Mouse (Mus musculus): ENCODE results near the gene Cog1. TPM values are rescaled to one million over a fixed set of nuclear protein-coding genes. Genes with fewer than 3 reads are reported as not detected.

Gene Cog1
- total RNA-seq (2014; rRNA removed) (59.9 and 63.8 TPM in 2 replicates), polyA plus RNA-seq (2015; fragmentation: Nextera tagmentation; extraction: Ambion mirVana) (30.6 and 31.3 TPM in 2 replicates)

DNA sequence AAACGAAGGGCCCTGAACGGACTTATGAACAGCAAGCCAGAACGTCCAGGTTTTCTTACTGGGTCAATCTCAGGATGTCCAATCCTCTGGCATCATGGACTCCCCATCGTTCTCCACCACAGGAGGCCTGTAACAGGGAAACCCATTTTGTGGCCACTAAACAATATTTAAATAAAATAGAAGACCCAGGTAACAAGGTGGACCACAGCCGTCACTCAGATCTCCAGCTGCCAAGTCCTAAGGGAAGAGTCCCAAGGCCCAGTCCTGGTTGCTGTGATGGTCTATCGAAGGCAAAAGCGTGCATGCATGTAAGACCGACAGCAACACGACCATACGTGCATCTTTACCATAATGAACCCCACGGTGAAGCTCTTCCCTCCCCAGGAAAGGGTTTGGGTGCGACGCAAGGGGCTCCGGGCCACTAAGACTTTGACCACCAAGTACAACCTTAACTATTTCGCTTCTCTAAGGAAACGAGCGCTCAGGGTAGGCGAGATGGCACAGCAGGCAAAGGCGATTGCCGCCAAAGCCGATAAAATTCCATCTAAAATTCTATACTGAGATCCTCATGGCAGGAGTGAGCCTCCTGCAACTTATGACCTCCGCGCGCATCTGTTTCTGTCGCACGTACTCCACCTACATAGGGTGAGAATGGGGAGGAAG is at the start of gene Cog1:
Gene Cog1, plus strand, starts transcription at position 480 of the 663 bp plus-strand sequence.
- Histone ChIP-seq H3K9me3 (ENCODE audit: low read length) (no peaks in the 10 kb centered on the region), H3K27ac (peak within 1 kb of the TSS; percentile 93), H3K4me3 (ENCODE audit: low read length) (peak within 1 kb of the TSS; percentile 82), H3K4me1 (ENCODE audit: insufficient read depth, low read length) (peaks cover 9% of the 10 kb centered on the region; the same call in 1 of the 2 replicates), H3K4me2 (ENCODE audit: low read depth, low read length) (peak within 1 kb of the TSS; percentile 78), H3K36me3 (ENCODE audit: insufficient read depth, low read length) (peaks cover 18% of the 10 kb centered on the region), H3K9ac (replicated peaks; ENCODE audit: low read length) (peak within 1 kb of the TSS; percentile 94), H3K27me3 (ENCODE audit: insufficient read depth, low read length) (no peaks in the 10 kb centered on the region)
- ATAC-seq: no peak
- no peak for TF ChIP-seq CTCF (IDR thresholded peaks at IDR 0.05; ENCODE audit: low read depth)
- 41% methylated on average over 26 of the region's 26 CpGs for WGBS
- no peak for DNase-seq (ENCODE audit: low spot score)

DNA sequence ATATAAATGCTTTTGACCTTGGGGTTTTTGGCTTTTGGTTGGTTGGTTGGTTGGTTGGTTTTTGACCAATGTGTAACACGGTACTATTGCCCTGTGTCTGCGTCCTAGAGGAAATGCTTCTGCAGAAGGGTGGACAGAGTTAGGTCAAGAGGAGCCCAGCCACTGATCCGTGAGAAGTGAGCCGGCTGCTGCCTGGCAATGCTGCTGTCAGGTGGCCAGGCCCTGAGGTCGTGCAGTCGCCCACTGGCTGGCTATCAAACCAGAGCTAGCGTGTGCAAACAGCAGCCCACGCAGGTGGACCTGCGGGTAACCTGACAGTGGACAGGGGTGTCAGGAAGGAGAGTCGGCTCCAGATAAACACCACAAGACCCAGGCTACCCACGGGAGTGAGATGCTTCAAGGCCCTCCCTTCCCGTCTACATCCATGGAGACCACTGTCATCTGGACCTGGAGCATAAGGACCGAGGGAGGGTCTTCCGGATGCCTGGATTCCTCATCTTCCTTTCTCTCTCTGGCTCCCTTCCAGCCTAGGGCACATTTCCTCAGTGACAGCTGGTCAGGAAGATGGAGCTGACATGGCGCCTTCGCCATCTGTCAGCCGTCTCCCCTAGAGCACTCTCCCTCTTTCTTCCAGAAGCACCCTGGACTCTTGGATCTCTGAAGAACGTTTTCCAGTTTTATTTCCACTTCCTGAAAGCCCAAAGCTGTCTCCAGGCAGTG is 48.3 kb upstream of the Cog1 start:
- no peak for TF ChIP-seq CTCF (IDR thresholded peaks at IDR 0.05; ENCODE audit: low read depth)
- Histone ChIP-seq H3K27ac (peak overlapping the region; percentile 65), H3K4me2 (ENCODE audit: low read depth, low read length) (no peak overlapping the region), H3K36me3 (ENCODE audit: insufficient read depth, low read length) (no peaks in the 10 kb centered on the region), H3K4me3 (ENCODE audit: low read length) (no peak overlapping the region), H3K9me3 (ENCODE audit: low read length) (no peaks in the 10 kb centered on the region), H3K9ac (replicated peaks; ENCODE audit: low read length) (no peak overlapping the region), H3K4me1 (ENCODE audit: insufficient read depth, low read length) (no peaks in the 10 kb centered on the region), H3K27me3 (ENCODE audit: insufficient read depth, low read length) (no peaks in the 10 kb centered on the region)
- WGBS: 62% methylated on average over 18 of the region's 18 CpGs
- peak; percentile 76 for ATAC-seq
- DNase-seq (ENCODE audit: low spot score): peak; percentile 84

DNA sequence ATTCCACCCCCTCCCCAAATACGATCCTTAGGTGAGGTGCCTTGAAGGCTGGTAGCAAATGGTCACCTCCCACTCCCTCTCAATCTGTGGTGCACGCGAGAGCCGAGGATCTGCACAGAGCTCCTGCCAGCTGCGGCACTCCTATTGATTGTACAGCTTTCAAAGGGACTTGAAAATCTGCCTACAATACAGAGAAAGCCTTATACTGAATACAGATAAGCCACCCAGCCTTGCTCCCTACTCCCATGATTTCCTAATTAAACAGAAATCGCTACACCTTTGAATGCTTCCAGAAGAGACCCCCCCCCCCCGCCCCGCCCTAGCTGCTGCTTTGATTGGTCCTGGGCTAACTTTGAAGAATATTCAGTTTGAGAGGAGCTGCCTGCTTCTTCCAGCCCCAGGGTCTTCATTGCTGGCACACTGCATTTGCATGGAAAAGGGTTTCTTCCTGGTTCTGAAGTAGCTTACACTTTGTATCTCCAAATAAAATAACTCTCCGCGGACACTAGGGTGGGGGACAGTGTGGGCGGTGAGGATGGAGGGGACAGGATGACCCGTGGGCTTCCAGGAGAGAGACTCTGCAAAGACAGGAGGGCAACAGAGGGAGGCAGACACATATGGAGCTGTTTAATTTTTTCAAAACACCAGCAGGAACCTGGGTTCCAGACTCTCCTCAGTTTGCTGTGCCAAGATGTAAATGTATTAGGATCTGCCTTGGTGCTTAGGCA is 47.2 kb upstream of the Cog1 start:
- no peaks in the 10 kb centered on the region for H3K4me1 ChIP-seq (ENCODE audit: insufficient read depth, low read length)
- H3K9ac ChIP-seq (replicated peaks; ENCODE audit: low read length): no peak overlapping the region
- no peak for TF ChIP-seq CTCF (IDR thresholded peaks at IDR 0.05; ENCODE audit: low read depth)
- DNase-seq (ENCODE audit: low spot score) (no peak), ATAC-seq (peak; percentile 50; the same call in 1 of the 2 replicates)
- no peak overlapping the region for H3K4me3 ChIP-seq (ENCODE audit: low read length)
- H3K27me3 ChIP-seq (ENCODE audit: insufficient read depth, low read length): no peaks in the 10 kb centered on the region
- no peaks in the 10 kb centered on the region for H3K36me3 ChIP-seq (ENCODE audit: insufficient read depth, low read length)
- H3K4me2 ChIP-seq (ENCODE audit: low read depth, low read length): no peak overlapping the region
- H3K27ac ChIP-seq: peak overlapping the region; percentile 65
- 32% methylated on average over 12 of the region's 12 CpGs for WGBS
- H3K9me3 ChIP-seq (ENCODE audit: low read length): no peaks in the 10 kb centered on the region

DNA sequence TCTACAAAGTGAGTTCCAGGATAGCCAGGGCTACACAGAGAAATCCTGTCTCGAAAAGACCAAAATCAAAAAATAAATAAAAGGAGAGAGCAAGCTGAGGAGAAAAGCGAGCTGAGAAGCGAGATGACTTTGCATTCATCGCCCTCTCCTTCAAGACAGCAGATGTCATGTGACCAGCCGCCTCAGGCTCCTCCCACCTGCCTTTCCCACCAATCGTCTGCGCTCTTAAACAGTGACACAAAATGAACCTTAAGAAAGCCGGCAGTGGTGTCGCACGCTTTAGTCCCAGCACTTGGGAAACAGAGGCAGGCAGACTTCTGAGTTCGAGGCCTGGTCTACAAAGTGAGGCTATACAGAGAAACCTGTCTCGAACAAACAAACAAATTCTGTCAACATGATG is 41.4 kb upstream of the Cog1 start:
- no peak for TF ChIP-seq CTCF (IDR thresholded peaks at IDR 0.05; ENCODE audit: low read depth)
- Histone ChIP-seq H3K9ac (replicated peaks; ENCODE audit: low read length) (no peak overlapping the region), H3K4me3 (ENCODE audit: low read length) (no peak overlapping the region), H3K9me3 (ENCODE audit: low read length) (no peaks in the 10 kb centered on the region), H3K4me2 (ENCODE audit: low read depth, low read length) (no peak overlapping the region), H3K27me3 (ENCODE audit: insufficient read depth, low read length) (no peaks in the 10 kb centered on the region), H3K36me3 (ENCODE audit: insufficient read depth, low read length) (no peaks in the 10 kb centered on the region), H3K27ac (no peak overlapping the region), H3K4me1 (ENCODE audit: insufficient read depth, low read length) (no peaks in the 10 kb centered on the region; the same call in 1 of the 2 replicates)
- no peak for ATAC-seq
- 95% methylated on average over 12 of the region's 12 CpGs for WGBS
- no peak for DNase-seq (ENCODE audit: low spot score)

DNA sequence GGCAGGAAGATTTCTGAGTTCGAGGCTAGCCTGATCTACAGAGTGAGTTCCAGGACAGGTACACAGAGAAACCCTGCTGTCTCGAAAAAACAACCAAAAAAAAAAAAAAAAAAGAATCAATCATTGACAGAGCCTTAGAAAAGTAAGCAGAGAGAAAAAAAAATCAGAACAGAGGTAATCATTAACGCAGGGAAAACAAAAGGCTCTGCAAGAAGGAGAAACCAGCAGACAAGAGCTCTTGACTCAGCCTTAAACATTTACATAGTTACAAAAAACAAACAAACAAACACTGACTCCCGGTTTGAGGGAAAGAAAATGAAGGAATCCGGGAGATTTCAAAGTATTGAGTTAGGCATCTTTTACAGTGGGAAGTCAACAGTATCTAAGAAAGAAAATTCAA is 39.4 kb upstream of the Cog1 start:
- no peak for DNase-seq (ENCODE audit: low spot score)
- 68% methylated on average over 5 of the region's 5 CpGs for WGBS

DNA sequence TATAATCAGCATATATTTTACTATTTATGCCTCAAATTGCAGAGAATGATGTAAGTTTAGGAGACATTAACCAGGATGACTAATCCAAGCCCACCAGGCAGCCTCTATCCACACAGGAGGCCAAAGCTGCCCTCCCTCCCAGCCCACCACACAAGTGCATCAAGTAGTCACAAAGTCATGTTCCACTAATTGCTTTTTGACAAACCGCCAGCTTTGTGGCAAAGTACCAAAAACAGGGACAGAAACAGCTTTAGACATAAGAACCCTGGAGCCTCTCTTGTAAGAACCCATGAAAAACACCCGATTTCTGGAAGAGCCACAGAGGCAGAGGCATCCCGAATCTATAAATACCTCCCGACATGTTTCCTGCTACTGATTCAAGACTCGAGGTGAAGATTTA is 38.7 kb upstream of the Cog1 start:
- H3K4me2 ChIP-seq (ENCODE audit: low read depth, low read length): no peak overlapping the region
- H3K4me3 ChIP-seq (ENCODE audit: low read length): no peak overlapping the region
- H3K9ac ChIP-seq (replicated peaks; ENCODE audit: low read length): no peak overlapping the region
- H3K4me1 ChIP-seq (ENCODE audit: insufficient read depth, low read length): no peaks in the 10 kb centered on the region; the same call in 1 of the 2 replicates
- ATAC-seq (no peak), DNase-seq (ENCODE audit: low spot score) (peak; percentile 81)
- H3K27me3 ChIP-seq (ENCODE audit: insufficient read depth, low read length): no peaks in the 10 kb centered on the region
- TF ChIP-seq CTCF (IDR thresholded peaks at IDR 0.05; ENCODE audit: low read depth): no peak
- H3K36me3 ChIP-seq (ENCODE audit: insufficient read depth, low read length): no peaks in the 10 kb centered on the region
- no peak overlapping the region for H3K27ac ChIP-seq
- 43% methylated on average over 5 of the region's 5 CpGs for WGBS
- H3K9me3 ChIP-seq (ENCODE audit: low read length): no peaks in the 10 kb centered on the region

More for the DNA sequence above, 39.4 kb upstream of the Cog1 start:
- H3K4me3 ChIP-seq (ENCODE audit: low read length): no peak overlapping the region
- no peak for TF ChIP-seq CTCF (IDR thresholded peaks at IDR 0.05; ENCODE audit: low read depth)
- no peak overlapping the region for H3K9ac ChIP-seq (replicated peaks; ENCODE audit: low read length)
- no peaks in the 10 kb centered on the region for H3K27me3 ChIP-seq (ENCODE audit: insufficient read depth, low read length)
- no peaks in the 10 kb centered on the region for H3K9me3 ChIP-seq (ENCODE audit: low read length)
- no peak overlapping the region for H3K4me2 ChIP-seq (ENCODE audit: low read depth, low read length)
- no peaks in the 10 kb centered on the region for H3K36me3 ChIP-seq (ENCODE audit: insufficient read depth, low read length)
- H3K4me1 ChIP-seq (ENCODE audit: insufficient read depth, low read length): no peaks in the 10 kb centered on the region; the same call in 1 of the 2 replicates
- H3K27ac ChIP-seq: no peak overlapping the region
- ATAC-seq: no peak

Measured in hindbrain, postnatal 0 days (tissue).